Mouse (Mus musculus) midbrain, embryonic 10.5 days (tissue): ENCODE measurements around the gene Luc7l. TPM values are rescaled to one million over a fixed set of nuclear protein-coding genes. Genes with fewer than 3 reads are reported as not detected.

Experiments used
- polyA plus RNA-seq: library from polyadenylated mRNA; unstranded; fragments of >200 nt; fragmentation: Nextera tagmentation; extraction: Ambion mirVana; gene quantifications from 2 replicates; pipeline ENCODE4 v1.2.1, GENCODE M21; 2016

Gene Luc7l
- polyA plus RNA-seq, 1 experiment from 2014 or later: 131 TPM

Other genes with a start within 250 kb of the Luc7l start
- gene Rab11fip3, start 183.3 kb upstream of the Luc7l start, polyA plus RNA-seq: 20.6 and 26.9 TPM in 2 replicates
- gene Decr2, start 162.6 kb upstream of the Luc7l start, polyA plus RNA-seq: 27.8 and 28.2 TPM in 2 replicates
- gene Nme4, start 157.3 kb upstream of the Luc7l start, polyA plus RNA-seq: 87.4 and 106 TPM in 2 replicates
- 1.6 and 2.0 TPM in 2 replicates for gene Tmem8, start 139.6 kb upstream of the Luc7l start, polyA plus RNA-seq
- 301 and 332 TPM in 2 replicates for gene Mrpl28, start 129.4 kb upstream of the Luc7l start, polyA plus RNA-seq
- 9.9 and 10.0 TPM in 2 replicates for gene Axin1, start 114.2 kb upstream of the Luc7l start, polyA plus RNA-seq
- gene Pdia2, start 53.8 kb upstream of the Luc7l start, polyA plus RNA-seq: 0.47 and 0.81 TPM in 2 replicates
- 0.67 and 0.72 TPM in 2 replicates for gene Rgs11, start 49.9 kb upstream of the Luc7l start, polyA plus RNA-seq
- gene Arhgdig, start 45.1 kb upstream of the Luc7l start, polyA plus RNA-seq: 5.5 and 5.8 TPM in 2 replicates
- 27.6 and 28.7 TPM in 2 replicates for gene Fam234a, start 8.7 kb upstream of the Luc7l start, polyA plus RNA-seq
- 0.16 and 0.19 TPM in 2 replicates for gene Neurl1b, start 161.9 kb downstream of the Luc7l start, polyA plus RNA-seq